Mouse (Mus musculus) midbrain, embryonic 15.5 days (tissue): ENCODE measurements at regions not wholly inside any gene's neighbourhood (a gene's known extent, or its start where the extent isn't known, plus 50 kb on each side); places are given as distances from the start of the nearest gene placed in this dataset.
"Not testable (repeated sequence)": the region's sequence is repeated elsewhere in the genome, so short reads cannot be mapped to it uniquely, and the experiment has no call there.

Experiments used
- ATAC-seq: fragments of 200-750 bp; cut with Nextera tagmentation; replicated peaks from 2 replicates; pipeline ENCODE4 v1.8.0; 2017; ENCODE audit warnings: moderate TSS enrichment
- H3K27ac ChIP-seq: fragments of 300-500 bp; sonication (generic); 2 replicates; pipeline ENCODE4 v1.5.1; 2015; ENCODE audit warnings: mild to moderate bottlenecking, inconsistent platforms
- H3K27me3 ChIP-seq: fragments of 300-500 bp; sonication (generic); replicated peaks from 2 replicates; pipeline ENCODE4 v1.6.1; 2015; ENCODE audit warnings: inconsistent platforms
- H3K36me3 ChIP-seq: fragments of 300-500 bp; sonication (generic); replicated peaks from 2 replicates; pipeline ENCODE4 v1.6.1; 2015; ENCODE audit warnings: inconsistent platforms
- H3K4me1 ChIP-seq: fragments of 300-500 bp; sonication (generic); 2 replicates; pipeline ENCODE4 v1.6.1; 2015; ENCODE audit warnings: inconsistent platforms
- H3K4me2 ChIP-seq: fragments of 300-500 bp; sonication (generic); 2 replicates; pipeline ENCODE4 v1.6.1; 2015; ENCODE audit warnings: inconsistent platforms, mild to moderate bottlenecking, moderate library complexity
- H3K4me3 ChIP-seq: fragments of 300-500 bp; sonication (generic); 2 replicates; pipeline ENCODE4 v1.5.1; 2015; ENCODE audit warnings: mild to moderate bottlenecking, inconsistent platforms
- H3K9ac ChIP-seq: fragments of 300-500 bp; sonication (generic); 2 replicates; pipeline ENCODE4 v1.6.1; 2015; ENCODE audit warnings: mild to moderate bottlenecking, inconsistent platforms
- H3K9me3 ChIP-seq: fragments of 300-500 bp; sonication (generic); 2 replicates; pipeline ENCODE4 v1.6.1; 2016; ENCODE audit warnings: inconsistent platforms
- WGBS: fragments of 180-500 bp; shearing (Covaris S2); methylation state at CpG from one replicate; pipeline ENCODE4 v1.1.7; 2015; ENCODE audit warnings: mixed read lengths; 5-methylcytosine and 5-hydroxymethylcytosine counted together

- peaks cover 36% of the 10 kb centered on the region for H3K4me1 ChIP-seq
- no peak; the same call in 1 of the 2 replicates for ATAC-seq
- H3K27ac ChIP-seq = peak overlapping the region; percentile 78
- H3K27me3 ChIP-seq = no peaks in the 10 kb centered on the region; the same call in 1 of the 2 replicates
- no peaks in the 10 kb centered on the region for H3K36me3 ChIP-seq
- H3K4me3 ChIP-seq = no peak overlapping the region
- no peak overlapping the region for H3K9ac ChIP-seq
- 67% methylated on average over 5 of the region's 5 CpGs for WGBS
- no peak overlapping the region for H3K4me2 ChIP-seq
- no peaks in the 10 kb centered on the region for H3K9me3 ChIP-seq
These were observed 208.2 kb upstream of the Gm10131 start for GRCm38 (mm10) chr8:34319719-34320118.

- no peak overlapping the region for H3K4me2 ChIP-seq
- no peak for ATAC-seq
- H3K9ac ChIP-seq = no peak overlapping the region
These were observed 203.7 kb upstream of the Gm10131 start for GRCm38 (mm10) chr8:34315233-34315632.

GRCm38 (mm10) chr8:34305542-34306485 is 194.3 kb upstream of the Gm10131 start:
- Histone ChIP-seq H3K9ac (no peak overlapping the region), H3K27me3 (no peaks in the 10 kb centered on the region), H3K9me3 (no peaks in the 10 kb centered on the region), H3K36me3 (no peaks in the 10 kb centered on the region), H3K27ac (no peak overlapping the region), H3K4me3 (no peak overlapping the region), H3K4me2 (no peak overlapping the region), H3K4me1 (no peaks in the 10 kb centered on the region)
- WGBS = 49% methylated on average over 7 of the region's 7 CpGs
- no peak for ATAC-seq

More at GRCm38 (mm10) chr8:34315233-34315632, 203.7 kb upstream of the Gm10131 start:
- H3K9me3 ChIP-seq = no peaks in the 10 kb centered on the region
- peaks cover 10% of the 10 kb centered on the region for H3K4me1 ChIP-seq
- H3K4me3 ChIP-seq = no peak overlapping the region
- H3K27me3 ChIP-seq = no peaks in the 10 kb centered on the region; the same call in 1 of the 2 replicates
- no peak overlapping the region for H3K27ac ChIP-seq
- no peaks in the 10 kb centered on the region for H3K36me3 ChIP-seq

- ATAC-seq = no peak
- Histone ChIP-seq H3K36me3 (no peaks in the 10 kb centered on the region), H3K4me3 (no peak overlapping the region), H3K27me3 (no peaks in the 10 kb centered on the region), H3K9me3 (no peaks in the 10 kb centered on the region), H3K27ac (no peak overlapping the region), H3K4me2 (no peak overlapping the region), H3K9ac (no peak overlapping the region), H3K4me1 (peaks cover 4% of the 10 kb centered on the region; the same call in 1 of the 2 replicates)
- 92% methylated on average over 11 of the region's 11 CpGs for WGBS
These were observed 192.3 kb upstream of the Gm10131 start for GRCm38 (mm10) chr8:34303815-34304214.

GRCm38 (mm10) chr8:34300331-34300903 is 188.9 kb upstream of the Gm10131 start:
- Histone ChIP-seq H3K27me3 (no peaks in the 10 kb centered on the region), H3K27ac (no peak overlapping the region), H3K9ac (no peak overlapping the region), H3K4me3 (no peak overlapping the region), H3K9me3 (no peaks in the 10 kb centered on the region), H3K4me2 (no peak overlapping the region; the same call in 1 of the 2 replicates), H3K36me3 (no peaks in the 10 kb centered on the region), H3K4me1 (peaks cover 4% of the 10 kb centered on the region; the same call in 1 of the 2 replicates)
- 40% methylated on average over 15 of the region's 15 CpGs for WGBS
- no peak for ATAC-seq

GRCm38 (mm10) chr8:34294721-34295120 is 183.2 kb upstream of the Gm10131 start:
- H3K9me3 ChIP-seq = 0 out of 2 replicates have a peak, but pooled peaks cover 5% of the 10 kb centered on the region
- H3K36me3 ChIP-seq = no peaks in the 10 kb centered on the region
- no peak overlapping the region for H3K27ac ChIP-seq
- ATAC-seq = no peak
- no peak overlapping the region for H3K9ac ChIP-seq
- H3K4me2 ChIP-seq = no peak overlapping the region
- H3K27me3 ChIP-seq = no peaks in the 10 kb centered on the region
- WGBS = 87% methylated on average over 8 of the region's 8 CpGs
- no peaks in the 10 kb centered on the region for H3K4me1 ChIP-seq
- no peak overlapping the region for H3K4me3 ChIP-seq

GRCm38 (mm10) chr8:34290670-34291069 is 179.1 kb upstream of the Gm10131 start:
- ATAC-seq = no peak

GRCm38 (mm10) chr8:34287801-34288200 is 176.3 kb upstream of the Gm10131 start:
- Histone ChIP-seq H3K4me2 (no peak overlapping the region), H3K27me3 (no peaks in the 10 kb centered on the region), H3K9me3 (no peaks in the 10 kb centered on the region), H3K4me1 (no peaks in the 10 kb centered on the region), H3K4me3 (no peak overlapping the region), H3K9ac (no peak overlapping the region), H3K27ac (no peak overlapping the region), H3K36me3 (no peaks in the 10 kb centered on the region)
- ATAC-seq = no peak
- 85% methylated on average over 2 of the region's 2 CpGs for WGBS

More at GRCm38 (mm10) chr8:34290670-34291069, 179.1 kb upstream of the Gm10131 start:
- H3K4me2 ChIP-seq = no peak overlapping the region
- no peaks in the 10 kb centered on the region for H3K4me1 ChIP-seq
- H3K9ac ChIP-seq = no peak overlapping the region
- no peaks in the 10 kb centered on the region for H3K36me3 ChIP-seq
- WGBS = 84% methylated on average over 4 of the region's 4 CpGs
- H3K27me3 ChIP-seq = no peaks in the 10 kb centered on the region
- H3K27ac ChIP-seq = no peak overlapping the region
- 0 out of 2 replicates have a peak, but pooled peaks cover 5% of the 10 kb centered on the region for H3K9me3 ChIP-seq
- H3K4me3 ChIP-seq = no peak overlapping the region

GRCm38 (mm10) chr8:34284576-34284975 is 173.0 kb upstream of the Gm10131 start:
- Histone ChIP-seq H3K9me3 (no peaks in the 10 kb centered on the region), H3K27ac (no peak overlapping the region), H3K36me3 (no peaks in the 10 kb centered on the region), H3K9ac (no peak overlapping the region), H3K4me1 (no peaks in the 10 kb centered on the region), H3K4me3 (no peak overlapping the region), H3K4me2 (no peak overlapping the region), H3K27me3 (no peaks in the 10 kb centered on the region)
- 92% methylated on average over 3 of the region's 3 CpGs for WGBS
- no peak for ATAC-seq

- Histone ChIP-seq H3K4me3 (no peak overlapping the region), H3K4me2 (no peak overlapping the region), H3K9ac (no peak overlapping the region), H3K36me3 (no peaks in the 10 kb centered on the region), H3K27ac (no peak overlapping the region), H3K9me3 (no peaks in the 10 kb centered on the region), H3K4me1 (no peaks in the 10 kb centered on the region), H3K27me3 (no peaks in the 10 kb centered on the region)
- no peak for ATAC-seq
- WGBS = no CpG with 5 or more reads among the region's 11 CpGs
These were observed 168.9 kb upstream of the Gm10131 start for GRCm38 (mm10) chr8:34280433-34280832.

GRCm38 (mm10) chr8:34275977-34276660 is 164.6 kb upstream of the Gm10131 start:
- H3K4me3 ChIP-seq = no peak overlapping the region
- H3K9me3 ChIP-seq = no peaks in the 10 kb centered on the region
- no peak overlapping the region for H3K4me2 ChIP-seq
- no peaks in the 10 kb centered on the region for H3K36me3 ChIP-seq
- no peak for ATAC-seq
- no peaks in the 10 kb centered on the region for H3K27me3 ChIP-seq
- no peak overlapping the region for H3K27ac ChIP-seq
- WGBS = 76% methylated on average over 7 of the region's 7 CpGs
- H3K9ac ChIP-seq = no peak overlapping the region
- no peaks in the 10 kb centered on the region for H3K4me1 ChIP-seq

GRCm38 (mm10) chr8:34274796-34275195 is 163.3 kb upstream of the Gm10131 start:
- not testable (repeated sequence) for H3K36me3 ChIP-seq, H3K27ac ChIP-seq, H3K27me3 ChIP-seq, H3K4me3 ChIP-seq, H3K9ac ChIP-seq, H3K4me2 ChIP-seq, ATAC-seq, H3K9me3 ChIP-seq, H3K4me1 ChIP-seq
- 90% methylated on average over 2 of the region's 2 CpGs for WGBS
